Mouse (Mus musculus) MEL (cell line): ENCODE data around the gene Krtap27-1. TPM values are rescaled to one million over a fixed set of nuclear protein-coding genes. Genes with fewer than 3 reads are reported as not detected.

Experiments used
- DNase-seq: peaks from one replicate; pipeline ENCODE4 v3.0.0; 2011; ENCODE audit warnings: low read depth, low spot score
- H3K27ac ChIP-seq: 2 replicates; pipeline ENCODE4 v1.5.1; 2012; ENCODE audit warnings: low read depth, mild to moderate bottlenecking, control low read depth, low read length, moderate library complexity; ENCODE audit not compliant: control insufficient read depth
- H3K27me3 ChIP-seq, 2 experiments: fragments of 150-350 bp in 1 of 2; sonication (generic) in 1 of 2; 2 replicates each; pipeline ENCODE4 v1.6.1; 2012; ENCODE audit warnings: low read length in 2 of 2, mild to moderate bottlenecking in 2 of 2, improper control_type of control experiment in 1 of 2, moderate library complexity in 1 of 2; ENCODE audit not compliant: insufficient read depth in 2 of 2, control insufficient read depth in 1 of 2
- H3K36me3 ChIP-seq, 2 experiments: 2 replicates each; pipeline ENCODE4 v1.6.1; 2012 to 2014; ENCODE audit warnings: low read length in 2 of 2, improper control_type of control experiment in 1 of 2, inconsistent platforms in 1 of 2, mild to moderate bottlenecking in 1 of 2; ENCODE audit not compliant: insufficient read depth in 2 of 2, control insufficient read depth in 1 of 2
- H3K4me1 ChIP-seq, 2 experiments: fragments of 150-350 bp in 1 of 2; sonication (generic) in 1 of 2; 2 replicates each; pipeline ENCODE4 v1.6.1; 2012; ENCODE audit warnings: low read length in 2 of 2, improper control_type of control experiment in 1 of 2, mild to moderate bottlenecking in 1 of 2; ENCODE audit not compliant: insufficient read depth in 2 of 2, control insufficient read depth in 1 of 2
- H3K4me3 ChIP-seq, 2 experiments: fragments of 150-350 bp in 1 of 2; sonication (generic) in 1 of 2; 2 replicates each; pipeline ENCODE4 v1.5.1; 2012; ENCODE audit warnings: low read depth in 2 of 2, low read length in 2 of 2, mild to moderate bottlenecking in 2 of 2, moderate library complexity in 2 of 2, control low read depth in 1 of 2, improper control_type of control experiment in 1 of 2; ENCODE audit not compliant: control insufficient read depth in 1 of 2, insufficient read depth in 1 of 2
- H3K79me2 ChIP-seq: 2 replicates; pipeline ENCODE4 v1.6.1; 2012; ENCODE audit warnings: mild to moderate bottlenecking, low read length, moderate library complexity; ENCODE audit not compliant: control insufficient read depth, poor library complexity, insufficient read depth
- H3K9ac ChIP-seq: 2 replicates; pipeline ENCODE4 v1.6.1; 2012; ENCODE audit warnings: low read depth, mild to moderate bottlenecking, control low read depth, low read length, moderate library complexity; ENCODE audit not compliant: control insufficient read depth, poor library complexity, severe bottlenecking
- H3K9me3 ChIP-seq: fragments of 150-350 bp; sonication (generic); replicated peaks from 2 replicates; pipeline ENCODE4 v1.6.1; 2012; ENCODE audit warnings: mild to moderate bottlenecking, low read length, improper control_type of control experiment, moderate library complexity; ENCODE audit not compliant: insufficient read depth
- BHLHE40 ChIP-seq: IDR thresholded peaks from 2 replicates; pipeline ENCODE4 v1.6.1; 2012; ENCODE audit warnings: low read depth, mild to moderate bottlenecking, inconsistent platforms, low read length, improper control_type of control experiment, borderline replicate concordance
- CHD2 ChIP-seq: IDR thresholded peaks from 2 replicates; pipeline ENCODE4 v1.6.1; 2011; ENCODE audit warnings: low read length, improper control_type of control experiment
- ELF1 ChIP-seq: IDR thresholded peaks from 2 replicates; pipeline ENCODE4 v1.6.1; 2014; ENCODE audit warnings: low read depth, mild to moderate bottlenecking, inconsistent platforms, low read length, improper control_type of control experiment, moderate library complexity
- EP300 ChIP-seq, 2 experiments: IDR thresholded peaks; 2 replicates each; pipeline ENCODE4 v1.6.1; 2011; ENCODE audit warnings: improper control_type of control experiment in 2 of 2, low read length in 2 of 2, low read depth in 1 of 2, mild to moderate bottlenecking in 1 of 2
- KAT2A ChIP-seq: conservative IDR thresholded peaks from 2 replicates; pipeline ENCODE4 v1.6.1; 2012; ENCODE audit warnings: low read depth, low read length, improper control_type of control experiment, inconsistent platforms
- MAX ChIP-seq: IDR thresholded peaks from 2 replicates; pipeline ENCODE4 v1.6.1; 2011; ENCODE audit warnings: low read length, improper control_type of control experiment
- MXI1 ChIP-seq: IDR thresholded peaks from 2 replicates; pipeline ENCODE4 v1.6.1; 2011; ENCODE audit warnings: mild to moderate bottlenecking, low read depth, low read length, improper control_type of control experiment
- POLR2AphosphoS5 ChIP-seq: IDR thresholded peaks from 2 replicates; pipeline ENCODE4 v1.6.1; 2012; ENCODE audit warnings: low read depth, borderline replicate concordance, mild to moderate bottlenecking, inconsistent platforms, low read length, moderate library complexity, mixed read lengths
- TAL1 ChIP-seq: IDR thresholded peaks from 2 replicates; pipeline ENCODE4 v1.6.1; 2012; ENCODE audit warnings: mild to moderate bottlenecking, inconsistent platforms, low read length, moderate library complexity, mixed read lengths
- UBTF ChIP-seq: IDR thresholded peaks from 2 replicates; pipeline ENCODE4 v1.6.1; 2012; ENCODE audit warnings: low read depth, mild to moderate bottlenecking, inconsistent platforms, low read length, improper control_type of control experiment, moderate library complexity, borderline replicate concordance; ENCODE audit not compliant: insufficient read depth
- polyA plus RNA-seq, 2 experiments: library from polyadenylated mRNA; stranded (reverse) in 1 of 2; unstranded in 1 of 2; fragments of >175 nt in 1 of 2; fragments of >200 nt in 1 of 2; gene quantifications; 2 replicates each; pipeline versions ENCODE4 v1.2.1 to v1.2.4; 2012; ENCODE audit warnings: low replicate concordance in 2 of 2, low read depth in 1 of 2; ENCODE audit not compliant: insufficient read length in 2 of 2, insufficient read depth in 1 of 2, missing spikeins in 1 of 2
- total RNA-seq: library from RNA; depleted of rRNA; stranded (reverse); fragments of 300-350 nt; gene quantifications from 2 replicates; pipeline ENCODE4 v1.2.3, GENCODE M21; 2012

The Krtap27-1 gene
- total and polyA plus RNA-seq, 3 experiments, result not detected

DNA sequence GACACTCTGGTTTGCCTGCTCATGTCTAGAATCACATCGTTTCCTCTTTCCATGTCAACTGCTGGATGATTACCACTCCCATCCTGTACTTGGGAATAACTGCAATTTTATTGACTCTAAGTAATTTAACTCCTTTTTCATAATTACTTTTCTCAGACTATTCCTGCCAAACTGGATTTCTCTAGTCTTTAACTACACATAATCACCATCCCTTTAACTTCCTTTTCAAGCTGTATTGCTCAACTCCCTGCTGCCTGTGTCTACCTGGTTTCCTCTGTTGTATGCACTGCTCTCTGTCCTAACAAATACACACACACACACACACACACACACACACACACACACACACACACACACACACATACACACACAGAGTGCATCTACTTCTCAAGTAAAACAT lies 20.4 kb downstream of the Krtap27-1 start:
- no peaks in the 10 kb centered on the region for H3K27me3 ChIP-seq
- no peaks in the 10 kb centered on the region for H3K9me3 ChIP-seq
- no peaks in the 10 kb centered on the region for H3K79me2 ChIP-seq
- DNase-seq, result no peak
- no peaks in the 10 kb centered on the region for H3K36me3 ChIP-seq
- H3K4me1 ChIP-seq, result no peaks in the 10 kb centered on the region
- no peak overlapping the region for H3K4me3 ChIP-seq
- no peak for TF ChIP-seq BHLHE40
- H3K27ac ChIP-seq, result no peak overlapping the region
- no peak overlapping the region for H3K9ac ChIP-seq

DNA sequence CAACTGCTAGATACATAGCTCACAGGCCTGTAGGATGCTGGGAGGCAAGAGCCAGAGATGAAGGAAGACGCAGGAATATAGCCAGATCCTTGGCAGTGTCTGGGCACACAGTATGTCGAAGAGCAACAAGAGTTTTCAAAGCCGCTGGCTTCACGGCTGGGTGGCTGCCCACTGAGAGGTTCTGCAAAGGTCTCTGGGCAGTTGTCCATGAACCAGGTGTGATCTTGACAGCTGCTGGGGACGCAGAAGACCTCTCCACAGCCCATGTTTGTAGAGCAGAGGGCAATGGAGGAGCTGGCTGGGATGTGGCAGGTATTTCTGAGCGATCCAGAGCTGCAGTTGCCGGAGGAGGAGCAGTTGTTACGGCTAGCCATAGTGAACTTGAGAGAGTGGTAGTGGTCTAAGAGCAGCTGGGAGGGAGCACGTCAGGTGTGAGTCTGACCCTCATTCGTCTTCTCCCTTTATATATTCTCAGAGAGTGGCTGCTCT lies 24.1 kb downstream of the Krtap27-1 start, which contains the start of gene Krtap26-1:
Krtap26-1 (minus strand) TSS at position 439 of the 489 bp plus-strand sequence.
- Histone ChIP-seq H3K4me3 (no peak within 1 kb of the TSS), H3K79me2 (no peaks in the 10 kb centered on the region), H3K27me3 (no peaks in the 10 kb centered on the region), H3K9me3 (no peaks in the 10 kb centered on the region), H3K9ac (no peak within 1 kb of the TSS), H3K4me1 (no peaks in the 10 kb centered on the region), H3K27ac (no peak within 1 kb of the TSS), H3K36me3 (no peaks in the 10 kb centered on the region)
- DNase-seq, result no peak
- TF ChIP-seq UBTF, result no peak
- TF ChIP-seq ELF1, result no peak
- TF ChIP-seq TAL1, result no peak
- TF ChIP-seq POLR2AphosphoS5, result no peak
- no peak for TF ChIP-seq MXI1
- TF ChIP-seq EP300 (IDR thresholded peaks at IDR 0.05; ENCODE audit: low read depth in 1 of 2, low read length in 2 of 2), result no peak

DNA sequence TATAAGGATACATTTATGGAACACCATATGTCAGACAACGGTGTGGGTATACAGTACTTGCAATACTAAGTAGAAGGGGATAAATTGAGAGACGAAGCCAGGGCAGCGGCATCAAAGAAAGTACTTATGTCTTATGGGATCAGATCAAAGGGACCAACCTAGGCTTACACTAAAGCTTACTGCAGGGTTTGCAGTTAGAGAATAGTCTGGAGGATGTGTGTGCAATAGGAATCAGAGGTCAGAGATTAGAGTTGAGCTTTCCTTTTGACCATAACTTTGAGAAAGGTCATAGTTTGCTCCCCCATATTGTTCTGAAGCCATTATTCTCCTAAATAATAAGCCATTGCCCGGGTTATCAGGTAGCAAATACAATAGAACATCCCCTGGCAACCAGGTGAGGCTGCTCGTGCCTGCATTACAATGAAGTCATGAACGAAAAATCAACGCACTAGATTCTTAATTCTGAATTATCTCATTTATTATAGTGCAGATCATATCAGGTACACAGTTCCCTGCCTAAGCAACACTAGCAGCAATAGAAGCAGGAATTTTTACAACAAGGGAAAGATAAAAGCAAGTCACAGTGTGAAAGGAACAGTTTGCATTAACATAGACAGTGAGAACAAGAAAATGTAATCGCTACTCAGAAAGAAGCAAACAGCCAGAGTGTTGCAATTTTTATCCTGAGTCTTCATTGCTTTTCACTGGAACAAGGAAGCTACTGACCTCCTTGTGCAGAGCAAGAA lies 24.9 kb downstream of the Krtap27-1 start:
- Histone ChIP-seq H3K9ac (no peak overlapping the region), H3K4me3 (no peak overlapping the region), H3K4me1 (no peaks in the 10 kb centered on the region), H3K27me3 (no peaks in the 10 kb centered on the region), H3K27ac (no peak overlapping the region), H3K9me3 (no peaks in the 10 kb centered on the region), H3K36me3 (no peaks in the 10 kb centered on the region), H3K79me2 (no peaks in the 10 kb centered on the region)
- DNase-seq, result no peak
- TF ChIP-seq MAX, result no peak
- TF ChIP-seq KAT2A, result no peak
- TF ChIP-seq CHD2, result no peak
